Mouse (Mus musculus): ENCODE data around the gene Sh2d6. TPM values are rescaled to one million over a fixed set of nuclear protein-coding genes. Genes with fewer than 3 reads are reported as not detected.
"Not testable (repeated sequence)": the region's sequence is repeated elsewhere in the genome, so short reads cannot be mapped to it uniquely, and the experiment has no call there.

The Sh2d6 gene
- total and polyA plus RNA-seq, 2 experiments from 2014 or later, result not detected

DNA sequence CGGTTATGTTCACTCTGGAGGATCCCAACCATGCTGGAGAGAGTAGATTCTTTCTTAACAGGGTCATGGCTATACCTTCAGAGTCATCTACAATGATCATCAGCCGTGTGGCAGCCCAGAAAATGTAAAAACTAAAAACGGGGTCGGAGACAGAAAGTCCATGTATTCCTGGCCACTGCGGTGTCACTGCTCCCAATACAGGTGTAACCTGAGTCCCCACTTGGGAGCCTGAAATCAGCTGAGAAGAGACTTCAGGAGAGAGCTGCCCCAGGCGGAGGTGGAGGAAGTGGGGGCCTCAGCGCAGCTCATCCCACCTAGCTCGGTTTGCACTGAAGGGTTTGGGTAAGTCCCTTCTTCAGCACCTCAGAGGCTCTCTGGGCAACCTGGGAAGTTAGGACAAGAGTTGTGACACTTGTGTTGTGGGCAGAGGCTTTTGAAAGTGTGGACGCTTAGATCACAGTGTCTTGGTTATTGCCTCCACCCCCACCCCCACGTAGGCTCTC lies 16.5 kb upstream of the Sh2d6 start:
- DNase-seq (ENCODE audit: low spot score) (no peak), ATAC-seq (ENCODE audit: insufficient read depth, low read depth) (no peak)
- peak overlapping the region; percentile 55 for H3K4me3 ChIP-seq (ENCODE audit: low read depth, low read length)
- no peaks in the 10 kb centered on the region for H3K36me3 ChIP-seq (replicated peaks; ENCODE audit: control insufficient read depth, insufficient read depth, low read length)
- WGBS, result 51% methylated on average over 10 of the region's 10 CpGs
- peak overlapping the region; percentile 46 for H3K9ac ChIP-seq (replicated peaks; ENCODE audit: low read depth, low read length)
- no peaks in the 10 kb centered on the region for H3K9me3 ChIP-seq (replicated peaks; ENCODE audit: control insufficient read depth, low read length)
- no peaks in the 10 kb centered on the region; the same call in 1 of the 2 replicates for H3K4me1 ChIP-seq (ENCODE audit: control insufficient read depth, insufficient read depth)
- TF ChIP-seq EP300 (IDR thresholded peaks at IDR 0.05; ENCODE audit: low read depth), result no peak
- TF ChIP-seq CTCF (IDR thresholded peaks at IDR 0.05; ENCODE audit: low read depth), result no peak
- peak overlapping the region; percentile 40 for H3K27ac ChIP-seq (ENCODE audit: low read depth)
- peak overlapping the region; percentile 73 for H3K4me2 ChIP-seq (ENCODE audit: low read depth, low read length)
- no peaks in the 10 kb centered on the region for H3K27me3 ChIP-seq (ENCODE audit: control insufficient read depth, insufficient read depth, low read length)

DNA sequence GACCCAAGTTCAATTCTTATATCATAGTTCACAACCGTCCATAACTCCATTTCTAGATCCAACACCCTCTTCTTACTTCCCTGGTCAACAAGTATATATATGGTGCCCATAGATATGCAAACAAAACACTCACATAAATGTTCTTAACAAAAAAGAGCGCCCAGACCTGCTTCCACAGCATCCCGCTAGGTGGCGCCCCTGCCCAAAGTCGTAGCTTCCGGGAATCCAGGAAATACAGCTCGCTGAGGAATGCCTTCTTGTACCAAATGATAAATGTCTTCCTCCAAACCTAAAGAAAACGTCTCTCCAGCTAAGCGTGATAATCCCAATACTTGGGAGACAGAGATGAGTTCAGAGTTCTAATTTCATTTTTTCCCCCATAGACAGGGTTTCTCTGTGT lies 13.7 kb upstream of the Sh2d6 start:
- Histone ChIP-seq H3K27ac (ENCODE audit: low read depth) (no peak overlapping the region), H3K4me3 (ENCODE audit: low read depth, low read length) (peak overlapping the region; percentile 10; the same call in 1 of the 2 replicates), H3K9ac (replicated peaks; ENCODE audit: low read depth, low read length) (no peak overlapping the region), H3K36me3 (replicated peaks; ENCODE audit: control insufficient read depth, insufficient read depth, low read length) (no peaks in the 10 kb centered on the region), H3K27me3 (ENCODE audit: control insufficient read depth, insufficient read depth, low read length) (no peaks in the 10 kb centered on the region), H3K4me1 (ENCODE audit: control insufficient read depth, insufficient read depth) (peaks cover 6% of the 10 kb centered on the region; the same call in 1 of the 2 replicates), H3K9me3 (replicated peaks; ENCODE audit: control insufficient read depth, low read length) (no peaks in the 10 kb centered on the region), H3K4me2 (ENCODE audit: low read depth, low read length) (peak overlapping the region; percentile 50)
- no peak for TF ChIP-seq EP300 (IDR thresholded peaks at IDR 0.05; ENCODE audit: low read depth)
- peak; percentile 90 for TF ChIP-seq CTCF (IDR thresholded peaks at IDR 0.05; ENCODE audit: low read depth)
- 4% methylated on average over 9 of the region's 9 CpGs for WGBS
- ATAC-seq (ENCODE audit: insufficient read depth, low read depth) (no peak), DNase-seq (ENCODE audit: low spot score) (peak; percentile 77)

DNA sequence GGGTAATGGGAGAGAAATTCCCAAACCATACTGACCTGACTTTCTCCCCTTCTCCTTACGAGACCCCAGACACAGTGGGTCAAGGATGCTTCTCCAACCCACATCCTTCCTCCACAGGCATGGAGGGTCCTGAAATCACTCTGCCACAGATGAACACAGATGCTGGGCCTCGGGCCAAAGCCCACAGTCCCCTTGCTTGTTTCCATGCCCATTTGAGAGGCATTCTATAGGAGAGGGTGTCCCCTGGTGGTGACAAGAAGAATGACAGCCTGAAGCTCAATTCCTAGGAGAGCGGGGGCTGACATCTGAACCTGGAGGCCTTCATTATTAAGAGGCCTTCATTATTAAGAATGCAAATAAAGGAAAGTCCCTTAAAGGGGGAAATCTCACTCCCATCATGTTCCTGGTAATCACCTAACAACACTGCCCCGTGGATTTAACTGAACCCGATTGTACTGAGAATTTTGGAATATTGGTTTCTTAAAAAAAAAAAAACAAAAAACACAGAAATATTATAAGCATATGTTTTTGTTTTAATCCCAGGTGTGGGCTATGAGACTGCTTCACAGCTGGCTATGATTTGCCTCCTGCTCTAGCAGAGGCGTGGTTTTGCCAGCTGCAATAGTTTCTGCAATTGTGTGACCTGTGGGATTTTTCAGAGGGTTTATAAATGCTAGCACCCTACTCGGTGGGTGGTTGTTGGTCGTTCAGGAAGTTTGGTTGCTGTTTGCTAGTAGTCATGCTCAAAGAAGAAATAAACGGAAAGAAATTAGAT lies 12.7 kb upstream of the Sh2d6 start:
- Histone ChIP-seq H3K36me3 (replicated peaks; ENCODE audit: control insufficient read depth, insufficient read depth, low read length) (no peaks in the 10 kb centered on the region), H3K4me1 (ENCODE audit: control insufficient read depth, insufficient read depth) (peaks cover 6% of the 10 kb centered on the region; the same call in 1 of the 2 replicates), H3K4me2 (ENCODE audit: low read depth, low read length) (no peak overlapping the region), H3K27ac (ENCODE audit: low read depth) (no peak overlapping the region), H3K9me3 (replicated peaks; ENCODE audit: control insufficient read depth, low read length) (no peaks in the 10 kb centered on the region), H3K27me3 (ENCODE audit: control insufficient read depth, insufficient read depth, low read length) (no peaks in the 10 kb centered on the region), H3K4me3 (ENCODE audit: low read depth, low read length) (no peak overlapping the region), H3K9ac (replicated peaks; ENCODE audit: low read depth, low read length) (no peak overlapping the region)
- DNase-seq (ENCODE audit: low spot score) (peak; percentile 78), ATAC-seq (ENCODE audit: insufficient read depth, low read depth) (peak; percentile 10; the same call in 1 of the 2 replicates)
- TF ChIP-seq CTCF (IDR thresholded peaks at IDR 0.05; ENCODE audit: low read depth), result peak; percentile 98
- TF ChIP-seq EP300 (IDR thresholded peaks at IDR 0.05; ENCODE audit: low read depth), result no peak
- WGBS, result 41% methylated on average over 9 of the region's 9 CpGs

DNA sequence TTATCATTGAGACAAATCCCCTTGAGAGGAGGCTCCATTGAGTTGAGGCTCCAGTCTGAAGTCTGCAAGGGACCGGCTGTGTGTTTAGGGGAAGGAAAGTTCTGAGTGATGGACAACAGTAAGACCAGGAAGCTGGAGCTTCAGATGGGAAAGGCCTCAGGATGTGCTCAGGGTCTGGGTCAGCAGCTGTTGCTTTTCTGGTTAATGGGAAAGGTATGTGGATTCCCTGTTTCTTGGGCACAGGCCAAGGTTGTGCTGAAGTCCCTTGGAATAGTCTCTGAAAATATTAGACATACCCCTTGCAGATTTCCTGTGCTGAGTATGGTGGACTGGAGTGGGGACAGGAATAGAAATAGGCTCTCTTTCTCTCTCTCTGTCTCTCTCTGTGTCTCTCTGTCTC lies 12.0 kb upstream of the Sh2d6 start:
- ATAC-seq (ENCODE audit: insufficient read depth, low read depth), result peak; percentile 49
- WGBS, result 24% methylated on average over 1 of the region's 1 CpGs

DNA sequence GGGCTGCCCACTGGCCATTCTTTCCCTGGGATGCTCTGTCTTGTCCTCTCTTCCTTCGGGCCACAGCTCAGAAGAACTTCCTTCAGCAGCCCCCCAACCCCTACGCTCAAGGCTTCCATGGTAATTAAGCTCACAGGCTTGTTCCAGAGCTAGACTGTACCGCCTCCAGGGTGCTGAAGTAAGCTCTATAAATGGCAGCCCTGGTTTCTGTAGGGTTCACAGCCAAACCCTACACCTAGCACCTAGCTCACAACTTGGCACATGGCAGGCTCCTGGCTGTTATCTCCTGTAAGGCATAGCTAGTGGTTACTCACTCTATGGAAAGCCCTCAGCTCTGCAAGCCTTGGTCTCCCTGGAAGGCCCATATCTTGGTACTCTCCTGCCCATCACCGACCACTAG lies 11.1 kb upstream of the Sh2d6 start:
- Histone ChIP-seq H3K27me3 (ENCODE audit: control insufficient read depth, insufficient read depth, low read length) (no peaks in the 10 kb centered on the region), H3K36me3 (replicated peaks; ENCODE audit: control insufficient read depth, insufficient read depth, low read length) (no peaks in the 10 kb centered on the region), H3K27ac (ENCODE audit: low read depth) (no peak overlapping the region), H3K4me3 (ENCODE audit: low read depth, low read length) (no peak overlapping the region), H3K4me1 (ENCODE audit: control insufficient read depth, insufficient read depth) (0 out of 2 replicates have a peak, but pooled peaks cover 6% of the 10 kb centered on the region), H3K9ac (replicated peaks; ENCODE audit: low read depth, low read length) (no peak overlapping the region), H3K4me2 (ENCODE audit: low read depth, low read length) (no peak overlapping the region), H3K9me3 (replicated peaks; ENCODE audit: control insufficient read depth, low read length) (no peaks in the 10 kb centered on the region)
- ATAC-seq (ENCODE audit: insufficient read depth, low read depth), result no peak
- TF ChIP-seq EP300 (IDR thresholded peaks at IDR 0.05; ENCODE audit: low read depth) (no peak), CTCF (IDR thresholded peaks at IDR 0.05; ENCODE audit: low read depth) (no peak)
- DNase-seq (ENCODE audit: low spot score), result no peak
- WGBS, result 76% methylated on average over 4 of the region's 4 CpGs

More for the DNA sequence above, 12.0 kb upstream of the Sh2d6 start:
- H3K4me3 ChIP-seq (ENCODE audit: low read depth, low read length); H3K4me2 ChIP-seq (ENCODE audit: low read depth, low read length); H3K9me3 ChIP-seq (replicated peaks; ENCODE audit: control insufficient read depth, low read length); H3K27me3 ChIP-seq (ENCODE audit: control insufficient read depth, insufficient read depth, low read length); H3K36me3 ChIP-seq (replicated peaks; ENCODE audit: control insufficient read depth, insufficient read depth, low read length); H3K4me1 ChIP-seq (ENCODE audit: control insufficient read depth, insufficient read depth); H3K27ac ChIP-seq (ENCODE audit: low read depth); H3K9ac ChIP-seq (replicated peaks; ENCODE audit: low read depth, low read length): not testable (repeated sequence)
- DNase-seq (ENCODE audit: low spot score), result peak; percentile 36

Data from heart, postnatal 0 days (tissue).